Mouse (Mus musculus) MEL (cell line): ENCODE measurements at regions not wholly inside any gene's neighbourhood (a gene's known extent, or its start where the extent isn't known, plus 50 kb on each side); places are given as distances from the start of the nearest gene placed in this dataset.

Experiments used
- BHLHE40 ChIP-seq: IDR thresholded peaks from 2 replicates; pipeline ENCODE4 v1.6.1; 2012; ENCODE audit warnings: low read depth, mild to moderate bottlenecking, inconsistent platforms, low read length, improper control_type of control experiment, borderline replicate concordance
- CTCF ChIP-seq, 3 experiments: IDR thresholded peaks in 2 of 3; conservative IDR thresholded peaks in 1 of 3; 2 replicates each; pipeline ENCODE4 v1.5.1; 2011 to 2012; ENCODE audit warnings: low read length in 3 of 3, low read depth in 2 of 3, mild to moderate bottlenecking in 2 of 3, improper control_type of control experiment in 1 of 3, inconsistent platforms in 1 of 3, mixed read lengths in 1 of 3, moderate library complexity in 1 of 3; ENCODE audit not compliant: control insufficient read depth in 1 of 3, insufficient read depth in 1 of 3, poor library complexity in 1 of 3, severe bottlenecking in 1 of 3
- EP300 ChIP-seq, 2 experiments: IDR thresholded peaks; 2 replicates each; pipeline ENCODE4 v1.6.1; 2011; ENCODE audit warnings: improper control_type of control experiment in 2 of 2, low read length in 2 of 2, low read depth in 1 of 2, mild to moderate bottlenecking in 1 of 2
- GABPA ChIP-seq: IDR thresholded peaks from 2 replicates; pipeline ENCODE4 v1.6.1; 2012; ENCODE audit warnings: low read depth, mild to moderate bottlenecking, inconsistent platforms, low read length, improper control_type of control experiment, moderate library complexity
- MAFK ChIP-seq: IDR thresholded peaks from 2 replicates; pipeline ENCODE4 v1.6.1; 2011; ENCODE audit warnings: low read depth, mild to moderate bottlenecking, low read length, improper control_type of control experiment, borderline replicate concordance
- NRF1 ChIP-seq: IDR thresholded peaks from 2 replicates; pipeline ENCODE4 v1.6.1; 2014; ENCODE audit warnings: low read depth, mild to moderate bottlenecking, inconsistent platforms, low read length, improper control_type of control experiment, moderate library complexity; ENCODE audit not compliant: poor library complexity, insufficient read depth, severe bottlenecking
- POLR2A ChIP-seq, 2 experiments: IDR thresholded peaks; 2 replicates each; pipeline ENCODE4 v1.6.1; 2011 to 2012; ENCODE audit warnings: low read length in 2 of 2, mild to moderate bottlenecking in 2 of 2, control low read depth in 1 of 2, improper control_type of control experiment in 1 of 2, low read depth in 1 of 2, moderate library complexity in 1 of 2; ENCODE audit not compliant: control insufficient read depth in 1 of 2, insufficient read depth in 1 of 2, poor library complexity in 1 of 2
- ZNF384 ChIP-seq: IDR thresholded peaks from 2 replicates; pipeline ENCODE4 v1.6.1; 2012; ENCODE audit warnings: low read depth, mild to moderate bottlenecking, inconsistent platforms, low read length, improper control_type of control experiment

DNA sequence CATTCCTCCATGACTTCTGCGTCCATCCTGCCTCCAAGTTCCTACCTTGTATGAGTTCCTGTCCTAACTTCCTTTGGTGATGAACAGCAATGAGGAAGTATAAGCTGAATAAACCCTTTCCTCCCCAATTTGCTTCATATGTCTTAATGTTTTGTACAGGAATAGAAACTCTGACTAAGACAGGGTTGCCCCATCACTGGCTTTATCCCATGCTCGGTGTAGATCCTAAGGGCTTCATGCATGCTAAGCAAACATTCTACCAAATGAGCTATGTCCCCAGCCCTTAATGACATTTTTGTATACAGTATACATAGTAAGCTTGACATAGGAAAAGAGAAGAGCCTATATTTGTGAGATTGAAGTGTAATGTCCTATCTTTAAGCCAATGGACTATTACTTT is 54.7 kb upstream of the Mycbp2 start:
- TF ChIP-seq ZNF384 (no peak), CTCF (IDR thresholded peaks at IDR 0.05 in 2 of 3, conservative IDR thresholded peaks at IDR 0.05 in 1 of 3; ENCODE audit: control insufficient read depth in 1 of 3, insufficient read depth in 1 of 3, low read depth in 2 of 3, low read length in 3 of 3, poor library complexity in 1 of 3, severe bottlenecking in 1 of 3) (no peak), POLR2A (IDR thresholded peaks at IDR 0.05; ENCODE audit: control insufficient read depth in 1 of 2, insufficient read depth in 1 of 2, low read depth in 1 of 2, low read length in 2 of 2, poor library complexity in 1 of 2) (no peak), EP300 (IDR thresholded peaks at IDR 0.05; ENCODE audit: low read depth in 1 of 2, low read length in 2 of 2) (no peak), MAFK (no peak), NRF1 (no peak), GABPA (no peak), BHLHE40 (no peak)
